Mouse (Mus musculus): ENCODE data around the gene Slc6a4. TPM values are rescaled to one million over a fixed set of nuclear protein-coding genes. Genes with fewer than 3 reads are reported as not detected.

Slc6a4 gene
- total RNA-seq (2017) = not detected in 2 replicates

- ATAC-seq (replicated peaks in 1 of 2; ENCODE audit: insufficient read depth in 1 of 2, low FRiP score in 2 of 2, low TSS enrichment in 1 of 2, low read depth in 1 of 2, poor library complexity in 2 of 2, severe bottlenecking in 2 of 2) = no peak
Measured at GRCm38 (mm10) chr11:76997916-76998704, at the start of gene Slc6a4. TSS of gene Slc6a4 (plus strand) at chr11:76998603.

GRCm38 (mm10) chr11:76953536-76953935, 44.9 kb upstream of the Slc6a4 start:
- no peak for ATAC-seq (replicated peaks in 1 of 2; ENCODE audit: insufficient read depth in 1 of 2, low FRiP score in 2 of 2, low TSS enrichment in 1 of 2, low read depth in 1 of 2, poor library complexity in 2 of 2, severe bottlenecking in 2 of 2)

GRCm38 (mm10) chr11:76965703-76966102, 32.7 kb upstream of the Slc6a4 start:
- no peak for ATAC-seq (replicated peaks in 1 of 2; ENCODE audit: insufficient read depth in 1 of 2, low FRiP score in 2 of 2, low TSS enrichment in 1 of 2, low read depth in 1 of 2, poor library complexity in 2 of 2, severe bottlenecking in 2 of 2)

- ATAC-seq (replicated peaks in 1 of 2; ENCODE audit: insufficient read depth in 1 of 2, low FRiP score in 2 of 2, low TSS enrichment in 1 of 2, low read depth in 1 of 2, poor library complexity in 2 of 2, severe bottlenecking in 2 of 2) = no peak
Measured at GRCm38 (mm10) chr11:76970328-76970727, 28.1 kb upstream of the Slc6a4 start.

- no peak for ATAC-seq (replicated peaks in 1 of 2; ENCODE audit: insufficient read depth in 1 of 2, low FRiP score in 2 of 2, low TSS enrichment in 1 of 2, low read depth in 1 of 2, poor library complexity in 2 of 2, severe bottlenecking in 2 of 2)
Measured at GRCm38 (mm10) chr11:76974680-76975319, 23.6 kb upstream of the Slc6a4 start.

GRCm38 (mm10) chr11:76981570-76982141, 16.7 kb upstream of the Slc6a4 start:
- no peak for ATAC-seq (replicated peaks in 1 of 2; ENCODE audit: insufficient read depth in 1 of 2, low FRiP score in 2 of 2, low TSS enrichment in 1 of 2, low read depth in 1 of 2, poor library complexity in 2 of 2, severe bottlenecking in 2 of 2)

- ATAC-seq (replicated peaks in 1 of 2; ENCODE audit: insufficient read depth in 1 of 2, low FRiP score in 2 of 2, low TSS enrichment in 1 of 2, low read depth in 1 of 2, poor library complexity in 2 of 2, severe bottlenecking in 2 of 2) = no peak
Measured at GRCm38 (mm10) chr11:76982415-76982814, 16.0 kb upstream of the Slc6a4 start.

GRCm38 (mm10) chr11:76983641-76984040, 14.8 kb upstream of the Slc6a4 start:
- 0 out of 4 replicates have a peak, but pooled peaks of 1 of the 2 experiments have one; percentile 12 for ATAC-seq (replicated peaks in 1 of 2; ENCODE audit: insufficient read depth in 1 of 2, low FRiP score in 2 of 2, low TSS enrichment in 1 of 2, low read depth in 1 of 2, poor library complexity in 2 of 2, severe bottlenecking in 2 of 2)

- no peak for ATAC-seq (replicated peaks in 1 of 2; ENCODE audit: insufficient read depth in 1 of 2, low FRiP score in 2 of 2, low TSS enrichment in 1 of 2, low read depth in 1 of 2, poor library complexity in 2 of 2, severe bottlenecking in 2 of 2)
Measured at GRCm38 (mm10) chr11:76984173-76984572, 14.2 kb upstream of the Slc6a4 start.

GRCm38 (mm10) chr11:76990839-76991238, 7.6 kb upstream of the Slc6a4 start:
- ATAC-seq (replicated peaks in 1 of 2; ENCODE audit: insufficient read depth in 1 of 2, low FRiP score in 2 of 2, low TSS enrichment in 1 of 2, low read depth in 1 of 2, poor library complexity in 2 of 2, severe bottlenecking in 2 of 2) = no peak

- peak; percentile 80 for ATAC-seq (replicated peaks in 1 of 2; ENCODE audit: insufficient read depth in 1 of 2, low FRiP score in 2 of 2, low TSS enrichment in 1 of 2, low read depth in 1 of 2, poor library complexity in 2 of 2, severe bottlenecking in 2 of 2)
Measured at GRCm38 (mm10) chr11:76992886-76993285, 5.5 kb upstream of the Slc6a4 start.

- no peak for ATAC-seq (replicated peaks in 1 of 2; ENCODE audit: insufficient read depth in 1 of 2, low FRiP score in 2 of 2, low TSS enrichment in 1 of 2, low read depth in 1 of 2, poor library complexity in 2 of 2, severe bottlenecking in 2 of 2)
Measured at GRCm38 (mm10) chr11:76995966-76996672, 2.3 kb upstream of the Slc6a4 start.

GRCm38 (mm10) chr11:76997305-76997704, 1.1 kb upstream of the Slc6a4 start:
- ATAC-seq (replicated peaks in 1 of 2; ENCODE audit: insufficient read depth in 1 of 2, low FRiP score in 2 of 2, low TSS enrichment in 1 of 2, low read depth in 1 of 2, poor library complexity in 2 of 2, severe bottlenecking in 2 of 2) = peak; percentile 74 to 78

- no peak for ATAC-seq (replicated peaks in 1 of 2; ENCODE audit: insufficient read depth in 1 of 2, low FRiP score in 2 of 2, low TSS enrichment in 1 of 2, low read depth in 1 of 2, poor library complexity in 2 of 2, severe bottlenecking in 2 of 2)
Measured at GRCm38 (mm10) chr11:76998705-76999226, 363 bp downstream of the Slc6a4 start.

- no peak for ATAC-seq (replicated peaks in 1 of 2; ENCODE audit: insufficient read depth in 1 of 2, low FRiP score in 2 of 2, low TSS enrichment in 1 of 2, low read depth in 1 of 2, poor library complexity in 2 of 2, severe bottlenecking in 2 of 2)
Measured at GRCm38 (mm10) chr11:77000741-77001140, 2.3 kb downstream of the Slc6a4 start.

GRCm38 (mm10) chr11:77002361-77002760, 4.0 kb downstream of the Slc6a4 start:
- no peak for ATAC-seq (replicated peaks in 1 of 2; ENCODE audit: insufficient read depth in 1 of 2, low FRiP score in 2 of 2, low TSS enrichment in 1 of 2, low read depth in 1 of 2, poor library complexity in 2 of 2, severe bottlenecking in 2 of 2)

- no peak for ATAC-seq (replicated peaks in 1 of 2; ENCODE audit: insufficient read depth in 1 of 2, low FRiP score in 2 of 2, low TSS enrichment in 1 of 2, low read depth in 1 of 2, poor library complexity in 2 of 2, severe bottlenecking in 2 of 2)
Measured at GRCm38 (mm10) chr11:77005881-77006280, 7.5 kb downstream of the Slc6a4 start.

- no peak for ATAC-seq (replicated peaks in 1 of 2; ENCODE audit: insufficient read depth in 1 of 2, low FRiP score in 2 of 2, low TSS enrichment in 1 of 2, low read depth in 1 of 2, poor library complexity in 2 of 2, severe bottlenecking in 2 of 2)
Measured at GRCm38 (mm10) chr11:77006616-77007015, 8.2 kb downstream of the Slc6a4 start.
